Mouse (Mus musculus) limb, embryonic 11.5 days (tissue): ENCODE data around the gene Cttnbp2. TPM values are rescaled to one million over a fixed set of nuclear protein-coding genes. Genes with fewer than 3 reads are reported as not detected.

Experiments
- ATAC-seq: fragments of 200-750 bp; cut with Nextera tagmentation; 2 replicates; pipeline ENCODE4 v1.8.0; 2017; ENCODE audit warnings: low read depth; ENCODE audit not compliant: insufficient number of reproducible peaks, low FRiP score, low TSS enrichment
- DNase-seq: peaks from one replicate; pipeline ENCODE4 v3.0.0-alpha.2; 2015; ENCODE audit warnings: low spot score
- H3K27ac ChIP-seq: fragments of 300-500 bp; sonication (generic); replicated peaks from 2 replicates; pipeline ENCODE4 v1.5.1; 2014; ENCODE audit warnings: low read depth, mild to moderate bottlenecking, low read length
- H3K27me3 ChIP-seq: fragments of 300-500 bp; sonication (generic); 2 replicates; pipeline ENCODE4 v1.6.1; 2014; ENCODE audit warnings: mild to moderate bottlenecking, low read length, mixed read lengths; ENCODE audit not compliant: control insufficient read depth, insufficient read depth
- H3K36me3 ChIP-seq: fragments of 300-500 bp; sonication (generic); 2 replicates; pipeline ENCODE4 v1.6.1; 2014; ENCODE audit warnings: mild to moderate bottlenecking, low read length, moderate library complexity, mixed read lengths; ENCODE audit not compliant: control insufficient read depth, insufficient read depth
- H3K4me1 ChIP-seq: fragments of 300-500 bp; sonication (generic); 2 replicates; pipeline ENCODE4 v1.6.1; 2014; ENCODE audit warnings: low read length, mixed read lengths; ENCODE audit not compliant: control insufficient read depth, insufficient read depth
- H3K4me2 ChIP-seq: fragments of 300-500 bp; sonication (generic); 2 replicates; pipeline ENCODE4 v1.6.1; 2014; ENCODE audit warnings: low read depth, mild to moderate bottlenecking, moderate library complexity; ENCODE audit not compliant: severe bottlenecking
- H3K4me3 ChIP-seq: fragments of 300-500 bp; sonication (generic); 2 replicates; pipeline ENCODE4 v1.5.1; 2014; ENCODE audit warnings: low read depth, low read length
- H3K9ac ChIP-seq: fragments of 300-500 bp; sonication (generic); 2 replicates; pipeline ENCODE4 v1.6.1; 2014; ENCODE audit warnings: mild to moderate bottlenecking, low read length
- H3K9me3 ChIP-seq: fragments of 300-500 bp; sonication (generic); 2 replicates; pipeline ENCODE4 v1.6.1; 2016; ENCODE audit warnings: low read length; ENCODE audit not compliant: control insufficient read depth
- WGBS: fragments of 180-500 bp; shearing (Covaris S2); extraction: QIAGEN DNeasy Blood & Tissue Kit; methylation state at CpG from one replicate; pipeline ENCODE4 v1.1.7; 2014; 5-methylcytosine and 5-hydroxymethylcytosine counted together
- polyA plus RNA-seq: library from polyadenylated mRNA; unstranded; fragments of >200 nt; fragmentation: Nextera tagmentation; extraction: Ambion mirVana; gene quantifications from 2 replicates; pipeline ENCODE4 v1.2.1, GENCODE M21; 2014

Cttnbp2 gene
- polyA plus RNA-seq, 1 experiment from 2014 or later = 19.9 TPM

GRCm38 (mm10) chr6:18513611-18514473, 801 bp downstream of the Cttnbp2 start:
- Histone ChIP-seq H3K36me3 (no peaks in the 10 kb centered on the region), H3K9me3 (no peaks in the 10 kb centered on the region), H3K4me3 (peak overlapping the region; percentile 77), H3K27ac (no peak overlapping the region), H3K4me1 (no peaks in the 10 kb centered on the region), H3K4me2 (peak overlapping the region; percentile 90), H3K27me3 (no peaks in the 10 kb centered on the region), H3K9ac (peak overlapping the region; percentile 83)
- WGBS = under 1% methylated on average over 28 of the region's 28 CpGs
- DNase-seq = peak; percentile 53
- ATAC-seq = peak; percentile 33

GRCm38 (mm10) chr6:18511886-18512285, 2.8 kb downstream of the Cttnbp2 start:
- 80% methylated on average over 6 of the region's 6 CpGs for whole genome bisulfite sequencing

GRCm38 (mm10) chr6:18508036-18508435, 6.6 kb downstream of the Cttnbp2 start:
- Histone ChIP-seq H3K4me1 (no peaks in the 10 kb centered on the region), H3K4me3 (no peak overlapping the region), H3K4me2 (no peak overlapping the region), H3K36me3 (no peaks in the 10 kb centered on the region), H3K27me3 (no peaks in the 10 kb centered on the region), H3K27ac (no peak overlapping the region), H3K9ac (no peak overlapping the region), H3K9me3 (no peaks in the 10 kb centered on the region)
- DNase-seq (no peak), ATAC-seq (no peak)
- WGBS = 88% methylated on average over 2 of the region's 2 CpGs

More at GRCm38 (mm10) chr6:18511886-18512285, 2.8 kb downstream of the Cttnbp2 start:
- H3K27me3 ChIP-seq = no peaks in the 10 kb centered on the region
- no peak overlapping the region for H3K9ac ChIP-seq
- H3K36me3 ChIP-seq = no peaks in the 10 kb centered on the region
- H3K4me1 ChIP-seq = no peaks in the 10 kb centered on the region
- no peak overlapping the region for H3K4me2 ChIP-seq
- H3K9me3 ChIP-seq = no peaks in the 10 kb centered on the region
- ATAC-seq = no peak
- no peak for DNase-seq
- H3K27ac ChIP-seq = no peak overlapping the region
- no peak overlapping the region for H3K4me3 ChIP-seq

GRCm38 (mm10) chr6:18499833-18500232, 14.8 kb downstream of the Cttnbp2 start:
- Histone ChIP-seq H3K27ac (no peak overlapping the region), H3K27me3 (no peaks in the 10 kb centered on the region), H3K9ac (no peak overlapping the region), H3K4me2 (no peak overlapping the region), H3K4me1 (no peaks in the 10 kb centered on the region), H3K4me3 (no peak overlapping the region), H3K9me3 (no peaks in the 10 kb centered on the region), H3K36me3 (no peaks in the 10 kb centered on the region)
- no peak for ATAC-seq
- DNase-seq = no peak
- WGBS = 58% methylated on average over 5 of the region's 5 CpGs

- no peak overlapping the region for H3K4me2 ChIP-seq
- no peak overlapping the region for H3K27ac ChIP-seq
- H3K27me3 ChIP-seq = no peaks in the 10 kb centered on the region
- H3K4me3 ChIP-seq = no peak overlapping the region
- no peaks in the 10 kb centered on the region for H3K9me3 ChIP-seq
- H3K9ac ChIP-seq = no peak overlapping the region
- no peak for DNase-seq
- no peak for ATAC-seq
- H3K36me3 ChIP-seq = no peaks in the 10 kb centered on the region
- 78% methylated on average over 1 of the region's 1 CpGs for WGBS
- H3K4me1 ChIP-seq = no peaks in the 10 kb centered on the region
Observed at GRCm38 (mm10) chr6:18492977-18493376, 21.7 kb downstream of the Cttnbp2 start.

GRCm38 (mm10) chr6:18492248-18492901, 22.3 kb downstream of the Cttnbp2 start:
- WGBS = 83% methylated on average over 6 of the region's 6 CpGs
- Histone ChIP-seq H3K9ac (no peak overlapping the region), H3K4me1 (no peaks in the 10 kb centered on the region), H3K36me3 (no peaks in the 10 kb centered on the region), H3K27me3 (no peaks in the 10 kb centered on the region), H3K9me3 (no peaks in the 10 kb centered on the region), H3K4me2 (no peak overlapping the region), H3K4me3 (no peak overlapping the region), H3K27ac (no peak overlapping the region)
- DNase-seq (no peak), ATAC-seq (no peak)

GRCm38 (mm10) chr6:18485087-18485486, 29.6 kb downstream of the Cttnbp2 start:
- no peak overlapping the region for H3K4me3 ChIP-seq
- H3K36me3 ChIP-seq = no peaks in the 10 kb centered on the region
- no peak for ATAC-seq
- H3K27me3 ChIP-seq = no peaks in the 10 kb centered on the region
- H3K9ac ChIP-seq = no peak overlapping the region
- no peaks in the 10 kb centered on the region for H3K9me3 ChIP-seq
- DNase-seq = no peak
- H3K4me2 ChIP-seq = no peak overlapping the region
- no peaks in the 10 kb centered on the region for H3K4me1 ChIP-seq
- no peak overlapping the region for H3K27ac ChIP-seq

GRCm38 (mm10) chr6:18484061-18484460, 30.6 kb downstream of the Cttnbp2 start:
- no peaks in the 10 kb centered on the region for H3K36me3 ChIP-seq
- no peak overlapping the region for H3K4me2 ChIP-seq
- no peaks in the 10 kb centered on the region for H3K27me3 ChIP-seq
- no peak overlapping the region for H3K9ac ChIP-seq
- no peaks in the 10 kb centered on the region for H3K4me1 ChIP-seq
- no peaks in the 10 kb centered on the region for H3K9me3 ChIP-seq
- no peak overlapping the region for H3K27ac ChIP-seq
- 89% methylated on average over 5 of the region's 5 CpGs for WGBS
- no peak for ATAC-seq
- DNase-seq = no peak
- H3K4me3 ChIP-seq = no peak overlapping the region
